Comparison of ENCODE assay signal across 8 mouse cellular contexts in the genomic region with DNA sequence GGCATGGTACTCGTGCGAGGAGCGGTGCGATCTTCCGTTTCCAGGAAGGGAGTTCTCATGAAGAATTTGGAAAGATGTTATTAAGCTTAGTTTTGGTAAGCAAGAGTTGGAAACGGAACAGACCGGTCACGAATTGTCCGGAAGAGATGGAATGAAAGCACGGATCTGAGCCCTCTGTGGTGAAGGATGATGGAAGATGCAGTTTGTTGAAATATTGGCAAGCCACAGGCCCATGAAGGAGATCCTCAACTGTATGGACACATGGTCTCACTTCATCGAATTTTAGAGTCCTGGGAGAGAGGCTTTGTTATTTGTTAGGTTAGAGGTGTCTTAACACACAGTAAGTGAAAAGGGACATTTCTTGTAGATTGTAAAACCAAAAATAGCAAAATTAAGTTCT. TPM values are rescaled to one million over a fixed set of nuclear protein-coding genes. Genes with fewer than 3 reads are reported as not detected.
DNase-seq lines count a peak whose midpoint lies in the region; ATAC-seq and TF ChIP-seq lines count a peak whose summit lies in the region.

No protein-coding gene starts in this region.

- peaks cover 66% of the 10 kb centered on the region for H3K36me3 ChIP-seq in heart, embryonic 15.5 days
- peaks cover 52% of the 10 kb centered on the region for H3K36me3 ChIP-seq in ES-E14 (ENCODE audit: control insufficient read depth, insufficient read depth, low read length, poor library complexity, severe bottlenecking)
- peaks cover 52% of the 10 kb centered on the region for H3K36me3 ChIP-seq in forebrain, postnatal 0 days (ENCODE audit: insufficient read depth)
- H3K36me3 ChIP-seq in liver, postnatal 0 days (replicated peaks; ENCODE audit: insufficient read depth, low read length) = peaks cover 56% of the 10 kb centered on the region

- DNase-seq in heart, postnatal 25 days (ENCODE audit: low spot score) = no peak
- no peak for DNase-seq in ES-E14 (ENCODE audit: low read depth, low spot score)
- DNase-seq in forebrain, postnatal 0 days = no peak
- no peak for DNase-seq in liver, postnatal 0 days
- no peak for DNase-seq in spleen, adult 18-20 months
- no peak for DNase-seq in layer of hippocampus, postnatal 25 days (ENCODE audit: extremely low spot score in 1 of 2, low spot score in 1 of 2)
- no peak for DNase-seq in ovary, postnatal 36 days (ENCODE audit: low spot score)

- 3% methylated on average over 11 of the region's 11 CpGs for WGBS in heart, embryonic 15.5 days
- 11% methylated on average over 11 of the region's 11 CpGs for WGBS in forebrain, postnatal 0 days
- WGBS in liver, postnatal 0 days (ENCODE audit: insufficient replicate concordance) = 1% methylated on average over 11 of the region's 11 CpGs

- no peaks in the 10 kb centered on the region for H3K27me3 ChIP-seq in heart, embryonic 15.5 days
- no peaks in the 10 kb centered on the region for H3K27me3 ChIP-seq in forebrain, postnatal 0 days (ENCODE audit: insufficient read depth, low read length)
- H3K27me3 ChIP-seq in liver, postnatal 0 days (ENCODE audit: insufficient read depth, low read length) = no peaks in the 10 kb centered on the region

- H3K27ac ChIP-seq in heart, embryonic 15.5 days = no peak overlapping the region
- no peak overlapping the region for H3K27ac ChIP-seq in ES-E14 (ENCODE audit: insufficient read depth, low read depth, low read length, poor library complexity, severe bottlenecking)
- no peak overlapping the region for H3K27ac ChIP-seq in forebrain, postnatal 0 days (ENCODE audit: low read depth, low read length)
- H3K27ac ChIP-seq in liver, postnatal 0 days (ENCODE audit: low read depth) = 0 out of 2 replicates have a peak overlapping the region, but pooled peaks have one; percentile 22

- ATAC-seq in heart, embryonic 15.5 days (replicated peaks; ENCODE audit: insufficient number of reproducible peaks, insufficient read depth, low FRiP score, low read depth) = no peak
- ATAC-seq in forebrain, postnatal 0 days = no peak
- ATAC-seq in liver, postnatal 0 days = no peak

- no peak for TF ChIP-seq CTCF in forebrain, postnatal 0 days (IDR thresholded peaks at IDR 0.05; ENCODE audit: low read depth)
- TF ChIP-seq CTCF in liver, postnatal 0 days (IDR thresholded peaks at IDR 0.05; ENCODE audit: low read depth) = no peak

- peak overlapping the region; percentile 72 for H3K9ac ChIP-seq in heart, embryonic 15.5 days
- H3K9ac ChIP-seq in ES-E14 (ENCODE audit: insufficient read depth, low read depth, low read length, poor library complexity, severe bottlenecking) = peak overlapping the region; percentile 91
- H3K9ac ChIP-seq in forebrain, postnatal 0 days = peak overlapping the region; percentile 65
- H3K9ac ChIP-seq in liver, postnatal 0 days (replicated peaks) = peak overlapping the region; percentile 84

- peak overlapping the region; percentile 92 for H3K4me2 ChIP-seq in heart, embryonic 15.5 days
- H3K4me2 ChIP-seq in forebrain, postnatal 0 days (ENCODE audit: low read depth) = peak overlapping the region; percentile 84
- peak overlapping the region; percentile 97 for H3K4me2 ChIP-seq in liver, postnatal 0 days (ENCODE audit: low read depth, low read length)

- peaks cover 18% of the 10 kb centered on the region for H3K4me1 ChIP-seq in heart, embryonic 15.5 days (replicated peaks)
- H3K4me1 ChIP-seq in ES-E14 (ENCODE audit: control insufficient read depth in 2 of 2, insufficient read depth in 2 of 2, low read length in 2 of 2, poor library complexity in 1 of 2) = peaks cover 0 to 11% of the 10 kb centered on the region in 2 experiments; a peak in 1 of 4 replicates
- peaks cover 6% of the 10 kb centered on the region; the same call in 1 of the 2 replicates for H3K4me1 ChIP-seq in forebrain, postnatal 0 days (ENCODE audit: insufficient read depth)
- H3K4me1 ChIP-seq in liver, postnatal 0 days (ENCODE audit: insufficient read depth) = peaks cover 10% of the 10 kb centered on the region

- TF ChIP-seq EP300 in liver, postnatal 0 days (IDR thresholded peaks at IDR 0.05; ENCODE audit: low read depth) = no peak

- H3K9me3 ChIP-seq in heart, embryonic 15.5 days (replicated peaks) = no peaks in the 10 kb centered on the region
- H3K9me3 ChIP-seq in ES-E14 (ENCODE audit: control insufficient read depth, insufficient read depth, low read depth, low read length) = no peaks in the 10 kb centered on the region
- no peaks in the 10 kb centered on the region for H3K9me3 ChIP-seq in forebrain, postnatal 0 days (ENCODE audit: low read length)
- no peaks in the 10 kb centered on the region for H3K9me3 ChIP-seq in liver, postnatal 0 days (ENCODE audit: low read length)

- intact Hi-C loops in heart, postnatal 25 days (cut with DNase I) = loop anchor here (5.0 kb wide), 1 partner anchor 35 kb away; the partner anchor contains the start of gene Chd4

- in situ Hi-C loops in ES-E14 (cut with MboI; ENCODE audit: low sequenced_read_pairs in 2 of 2, unreplicated experiment in 2 of 2) = no loop called here

- H3K4me3 ChIP-seq in heart, embryonic 15.5 days = peak overlapping the region; percentile 68
- H3K4me3 ChIP-seq in ES-E14 (ENCODE audit: insufficient read depth in 1 of 2, low read depth in 1 of 2, low read length in 2 of 2, poor library complexity in 1 of 2, severe bottlenecking in 1 of 2) = peak overlapping the region; percentile 80 to 86
- peak overlapping the region; percentile 88 for H3K4me3 ChIP-seq in forebrain, postnatal 0 days (ENCODE audit: low read depth, low read length)
- peak overlapping the region; percentile 81 for H3K4me3 ChIP-seq in liver, postnatal 0 days (ENCODE audit: low read depth, low read length)

TF ChIP-seq in ES-E14, 5 proteins besides CTCF, POLR2A, EP300 and RAD21:
- no peak for TF ChIP-seq ZNF384 (IDR thresholded peaks at IDR 0.05; ENCODE audit: low read depth, low read length)
- no peak for TF ChIP-seq HCFC1 (IDR thresholded peaks at IDR 0.05; ENCODE audit: borderline replicate concordance, insufficient read depth, low read length)
- TF ChIP-seq ZC3H11A (IDR thresholded peaks at IDR 0.05; ENCODE audit: borderline replicate concordance, low read depth, low read length) = no peak
- TF ChIP-seq CHD2 (IDR thresholded peaks at IDR 0.05; ENCODE audit: low read depth, low read length) = no peak
- no peak for TF ChIP-seq MAFK (IDR thresholded peaks at IDR 0.05; ENCODE audit: insufficient read depth, low read depth, low read length)

RNA-seq across cellular contexts. Expression of gene Nop2, which starts 0.8 kb away (rescaled TPM):
- polyA plus RNA-seq in heart, embryonic 15.5 days (2015; fragmentation: Nextera tagmentation; extraction: Ambion mirVana) = 35.0 and 43.6 TPM in 2 replicates
- 10 to 100 TPM; 19.4 to 20.0 TPM for total RNA-seq in heart, postnatal 25 days (2021)
- total RNA-seq in ES-E14 (2012; rRNA removed) = 159 and 174 TPM in 2 replicates
- total RNA-seq in forebrain, postnatal 0 days (2014; rRNA removed) = 47.2 and 56.0 TPM in 2 replicates
- polyA plus RNA-seq in forebrain, postnatal 0 days (2015; fragmentation: Nextera tagmentation; extraction: Ambion mirVana) = 39.6 and 43.5 TPM in 2 replicates
- polyA plus RNA-seq in liver, postnatal 0 days (2015; fragmentation: Nextera tagmentation; extraction: Ambion mirVana) = 23.2 and 24.8 TPM in 2 replicates
- 10 to 100 TPM; 29.5 TPM for total RNA-seq in layer of hippocampus, postnatal 25 days (2021)

RNA-seq across cellular contexts. Expression of gene Iffo1, which starts 12.6 kb away (rescaled TPM):
- polyA plus RNA-seq in heart, embryonic 15.5 days (2015; fragmentation: Nextera tagmentation; extraction: Ambion mirVana) = 9.7 and 13.4 TPM in 2 replicates
- 10 to 100 TPM in 1 of 2 experiments, 1 to 10 TPM in 1; 7.1 to 12.0 TPM for total RNA-seq in heart, postnatal 25 days (2021)
- 15.1 and 16.5 TPM in 2 replicates for total RNA-seq in ES-E14 (2012; rRNA removed)
- 24.6 and 28.8 TPM in 2 replicates for total RNA-seq in forebrain, postnatal 0 days (2014; rRNA removed)
- 12.8 and 18.3 TPM in 2 replicates for polyA plus RNA-seq in forebrain, postnatal 0 days (2015; fragmentation: Nextera tagmentation; extraction: Ambion mirVana)
- 4.2 and 4.8 TPM in 2 replicates for polyA plus RNA-seq in liver, postnatal 0 days (2015; fragmentation: Nextera tagmentation; extraction: Ambion mirVana)
- total RNA-seq in layer of hippocampus, postnatal 25 days (2021) = 10 to 100 TPM; 63.4 to 77.7 TPM

RNA-seq across cellular contexts. Expression of gene Gapdh, which starts 33.8 kb away (rescaled TPM):
- polyA plus RNA-seq in heart, embryonic 15.5 days (2015; fragmentation: Nextera tagmentation; extraction: Ambion mirVana) = 3,777 and 4,210 TPM in 2 replicates
- 1,000 to 10,000 TPM; 4,843 to 4,911 TPM for total RNA-seq in heart, postnatal 25 days (2021)
- total RNA-seq in ES-E14 (2012; rRNA removed) = 2,407 and 2,462 TPM in 2 replicates
- total RNA-seq in forebrain, postnatal 0 days (2014; rRNA removed) = 2,022 and 2,511 TPM in 2 replicates
- polyA plus RNA-seq in forebrain, postnatal 0 days (2015; fragmentation: Nextera tagmentation; extraction: Ambion mirVana) = 1,543 and 1,551 TPM in 2 replicates
- polyA plus RNA-seq in liver, postnatal 0 days (2015; fragmentation: Nextera tagmentation; extraction: Ambion mirVana) = 1,355 and 1,565 TPM in 2 replicates
- total RNA-seq in layer of hippocampus, postnatal 25 days (2021) = 1,000 to 10,000 TPM; 2,323 to 2,636 TPM

RNA-seq across cellular contexts. Expression of gene Chd4, which starts 36.7 kb away (rescaled TPM):
- 61.1 and 63.4 TPM in 2 replicates for polyA plus RNA-seq in heart, embryonic 15.5 days (2015; fragmentation: Nextera tagmentation; extraction: Ambion mirVana)
- total RNA-seq in heart, postnatal 25 days (2021) = 100 to 1,000 TPM; 111 to 116 TPM
- total RNA-seq in ES-E14 (2012; rRNA removed) = 344 and 351 TPM in 2 replicates
- total RNA-seq in forebrain, postnatal 0 days (2014; rRNA removed) = 121 and 141 TPM in 2 replicates
- 53.3 and 72.6 TPM in 2 replicates for polyA plus RNA-seq in forebrain, postnatal 0 days (2015; fragmentation: Nextera tagmentation; extraction: Ambion mirVana)
- polyA plus RNA-seq in liver, postnatal 0 days (2015; fragmentation: Nextera tagmentation; extraction: Ambion mirVana) = 20.0 and 24.5 TPM in 2 replicates
- total RNA-seq in layer of hippocampus, postnatal 25 days (2021) = 100 to 1,000 TPM; 153 to 194 TPM

RNA-seq across cellular contexts. Expression of gene Ncapd2, which starts 59.0 kb away (rescaled TPM):
- 66.1 and 93.1 TPM in 2 replicates for polyA plus RNA-seq in heart, embryonic 15.5 days (2015; fragmentation: Nextera tagmentation; extraction: Ambion mirVana)
- 10 to 100 TPM; 21.9 to 26.8 TPM for total RNA-seq in heart, postnatal 25 days (2021)
- total RNA-seq in ES-E14 (2012; rRNA removed) = 159 and 187 TPM in 2 replicates
- 32.5 and 43.5 TPM in 2 replicates for total RNA-seq in forebrain, postnatal 0 days (2014; rRNA removed)
- polyA plus RNA-seq in forebrain, postnatal 0 days (2015; fragmentation: Nextera tagmentation; extraction: Ambion mirVana) = 18.9 and 25.8 TPM in 2 replicates
- polyA plus RNA-seq in liver, postnatal 0 days (2015; fragmentation: Nextera tagmentation; extraction: Ambion mirVana) = 33.5 and 39.1 TPM in 2 replicates
- 10 to 100 TPM; 24.1 to 27.6 TPM for total RNA-seq in layer of hippocampus, postnatal 25 days (2021)
